Mouse (Mus musculus): ENCODE results near the gene Hmga1. TPM values are rescaled to one million over a fixed set of nuclear protein-coding genes. Genes with fewer than 3 reads are reported as not detected.

The Hmga1 gene
- total and polyA plus RNA-seq, 3 experiments: 131 to 1,702 (median 270) TPM

DNA sequence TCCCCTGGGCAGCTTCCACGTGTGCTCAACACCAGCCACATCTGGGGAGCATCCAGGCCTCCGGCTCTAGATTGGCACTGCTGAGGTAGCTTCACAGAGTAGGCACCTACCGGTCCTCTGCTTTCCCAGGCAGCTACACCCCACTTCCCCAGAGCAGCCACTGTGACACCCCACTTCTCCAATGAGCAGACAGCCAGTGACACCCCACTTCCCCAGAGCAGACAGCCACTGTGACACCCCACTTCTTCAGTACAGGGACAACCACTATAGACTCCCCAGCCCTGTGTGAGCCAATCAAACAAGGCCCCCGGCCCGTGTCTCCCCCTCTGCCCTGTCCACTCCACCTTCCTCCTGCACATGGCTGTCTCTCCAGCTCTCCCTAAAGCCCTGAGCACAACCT is 55.7 kb downstream of the Hmga1 start:
- DNase-seq (ENCODE audit: low spot score) (no peak), ATAC-seq (ENCODE audit: extremely low read depth, insufficient number of reproducible peaks, low FRiP score, poor library complexity, severe bottlenecking) (no peak)
- TF ChIP-seq POLR2AphosphoS5 (IDR thresholded peaks at IDR 0.05; ENCODE audit: insufficient replicate concordance, low read depth, low read length): no peak
- no peak for TF ChIP-seq CTCF (IDR thresholded peaks at IDR 0.05; ENCODE audit: low read depth, low read length)
- no peak for TF ChIP-seq TAL1 (conservative IDR thresholded peaks at IDR 0.05; ENCODE audit: low read depth, low read length)
- no peak for TF ChIP-seq GATA2 (IDR thresholded peaks at IDR 0.05; ENCODE audit: borderline replicate concordance, low read depth, low read length)
- TF ChIP-seq GATA1 (IDR thresholded peaks at IDR 0.05; ENCODE audit: borderline replicate concordance, low read length): no peak
- Histone ChIP-seq H3K4me1 (ENCODE audit: insufficient read depth, low read depth, low read length) (peaks cover 63% of the 10 kb centered on the region), H3K4me3 (ENCODE audit: low read depth, low read length) (no peak overlapping the region; the same call in 1 of the 2 replicates), H3K9me3 (replicated peaks) (peaks cover 2% of the 10 kb centered on the region; the same call in 1 of the 2 replicates), H3K36me3 (replicated peaks) (peaks cover 90% of the 10 kb centered on the region), H3K27me3 (ENCODE audit: insufficient read depth, low read length) (no peaks in the 10 kb centered on the region)

DNA sequence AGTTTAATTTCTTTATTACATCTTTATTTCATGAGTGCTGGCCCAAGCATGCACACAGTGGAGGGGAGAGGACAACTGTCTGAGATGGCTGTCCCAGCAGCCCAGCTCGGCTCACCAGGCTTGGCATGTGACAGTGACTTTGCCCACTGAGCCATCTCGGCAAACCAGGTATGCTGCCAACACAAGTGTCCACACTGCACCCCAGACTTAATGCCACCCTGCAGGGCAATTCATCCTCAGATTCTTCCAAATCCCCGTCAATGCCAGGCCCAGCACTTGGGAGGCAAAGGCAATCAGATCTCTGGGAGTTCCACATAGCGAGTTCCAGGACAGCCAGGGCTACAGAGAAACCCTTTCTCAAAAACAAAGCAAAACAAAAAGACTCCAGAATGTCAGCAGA is 56.7 kb downstream of the Hmga1 start:
- TF ChIP-seq CTCF (IDR thresholded peaks at IDR 0.05; ENCODE audit: low read depth, low read length) (no peak), POLR2AphosphoS5 (IDR thresholded peaks at IDR 0.05; ENCODE audit: insufficient replicate concordance, low read depth, low read length) (no peak), TAL1 (conservative IDR thresholded peaks at IDR 0.05; ENCODE audit: low read depth, low read length) (no peak), GATA2 (IDR thresholded peaks at IDR 0.05; ENCODE audit: borderline replicate concordance, low read depth, low read length) (no peak), GATA1 (IDR thresholded peaks at IDR 0.05; ENCODE audit: borderline replicate concordance, low read length) (no peak)
- peaks cover 63% of the 10 kb centered on the region for H3K4me1 ChIP-seq (ENCODE audit: insufficient read depth, low read depth, low read length)

More for the DNA sequence above, 56.7 kb downstream of the Hmga1 start:
- Histone ChIP-seq H3K9me3 (replicated peaks) (peaks cover 7% of the 10 kb centered on the region), H3K36me3 (replicated peaks) (peaks cover 92% of the 10 kb centered on the region), H3K4me3 (ENCODE audit: low read depth, low read length) (no peak overlapping the region), H3K27me3 (ENCODE audit: insufficient read depth, low read length) (no peaks in the 10 kb centered on the region)
- DNase-seq (ENCODE audit: low spot score) (no peak), ATAC-seq (ENCODE audit: extremely low read depth, insufficient number of reproducible peaks, low FRiP score, poor library complexity, severe bottlenecking) (no peak)

Other genes starting within 250 kb of the Hmga1 start
- gene Grm4, start 35.1 kb upstream of the Hmga1 start, total RNA-seq (2014; fragmentation: Nextera tagmentation): not detected in 2 replicates
- gene Grm4, start 35.1 kb upstream of the Hmga1 start, total RNA-seq (2017): 0.05 TPM in 1 of 2 replicates, not detected in the other
- gene Grm4, start 35.1 kb upstream of the Hmga1 start, polyA plus RNA-seq (2012): 0.02 TPM in 1 of 2 replicates, not detected in the other
- 78.2 and 85.2 TPM in 2 replicates for gene AI413582, start 9.3 kb downstream of the Hmga1 start, total RNA-seq (2014; fragmentation: Nextera tagmentation)
- gene AI413582, start 9.3 kb downstream of the Hmga1 start, total RNA-seq (2017): 50.8 and 57.0 TPM in 2 replicates
- gene AI413582, start 9.3 kb downstream of the Hmga1 start, polyA plus RNA-seq (2012): 159 and 163 TPM in 2 replicates
- gene Nudt3, start 67.0 kb downstream of the Hmga1 start, total RNA-seq (2014; fragmentation: Nextera tagmentation): 79.8 and 82.6 TPM in 2 replicates
- gene Nudt3, start 67.0 kb downstream of the Hmga1 start, total RNA-seq (2017): 235 and 245 TPM in 2 replicates
- 140 and 157 TPM in 2 replicates for gene Nudt3, start 67.0 kb downstream of the Hmga1 start, polyA plus RNA-seq (2012)
- gene RPS10-NUDT3, start 78.7 kb downstream of the Hmga1 start, total RNA-seq (2014; fragmentation: Nextera tagmentation): not detected in 2 replicates
- not detected in 2 replicates for gene RPS10-NUDT3, start 78.7 kb downstream of the Hmga1 start, total RNA-seq (2017)
- gene RPS10-NUDT3, start 78.7 kb downstream of the Hmga1 start, polyA plus RNA-seq (2012): not detected in 2 replicates
- 2,280 and 2,438 TPM in 2 replicates for gene Rps10, start 80.2 kb downstream of the Hmga1 start, total RNA-seq (2014; fragmentation: Nextera tagmentation)
- gene Rps10, start 80.2 kb downstream of the Hmga1 start, total RNA-seq (2017): 3,635 and 3,726 TPM in 2 replicates
- 2,816 and 3,596 TPM in 2 replicates for gene Rps10, start 80.2 kb downstream of the Hmga1 start, polyA plus RNA-seq (2012)
- gene Pacsin1, start 99.0 kb downstream of the Hmga1 start, total RNA-seq (2014; fragmentation: Nextera tagmentation): not detected in 2 replicates
- gene Pacsin1, start 99.0 kb downstream of the Hmga1 start, total RNA-seq (2017): 0.17 and 0.44 TPM in 2 replicates
- gene Pacsin1, start 99.0 kb downstream of the Hmga1 start, polyA plus RNA-seq (2012): not detected in 2 replicates
- not detected in 2 replicates for gene Spdef, start 172.5 kb downstream of the Hmga1 start, total RNA-seq (2014; fragmentation: Nextera tagmentation)
- not detected in 2 replicates for gene Spdef, start 172.5 kb downstream of the Hmga1 start, total RNA-seq (2017)
- gene Spdef, start 172.5 kb downstream of the Hmga1 start, polyA plus RNA-seq (2012): 0.02 TPM in 1 of 2 replicates, not detected in the other